Mouse (Mus musculus) heart, embryonic 11.5 days (tissue): ENCODE data around the gene Prps1l1. TPM values are rescaled to one million over a fixed set of nuclear protein-coding genes. Genes with fewer than 3 reads are reported as not detected.
A peak's percentile ranks its signal among the peaks of the same experiment; 100 is the strongest.

Source experiments
- ATAC-seq: fragments of 200-750 bp; cut with Nextera tagmentation; replicated peaks from 2 replicates; pipeline ENCODE4 v1.8.0; 2017; ENCODE audit warnings: moderate library complexity; ENCODE audit not compliant: insufficient number of reproducible peaks, low FRiP score, low TSS enrichment
- H3K27ac ChIP-seq: fragments of 300-500 bp; sonication (generic); 2 replicates; pipeline ENCODE4 v1.5.1; 2014; ENCODE audit warnings: mild to moderate bottlenecking, low read depth, low read length
- H3K27me3 ChIP-seq: fragments of 300-500 bp; sonication (generic); 2 replicates; pipeline ENCODE4 v1.6.1; 2014; ENCODE audit warnings: mild to moderate bottlenecking, low read length, mixed read lengths; ENCODE audit not compliant: control insufficient read depth, insufficient read depth
- H3K36me3 ChIP-seq: fragments of 300-500 bp; sonication (generic); 2 replicates; pipeline ENCODE4 v1.6.1; 2014; ENCODE audit warnings: mild to moderate bottlenecking, low read length, moderate library complexity, mixed read lengths; ENCODE audit not compliant: control insufficient read depth, insufficient read depth
- H3K4me1 ChIP-seq: fragments of 300-500 bp; sonication (generic); 2 replicates; pipeline ENCODE4 v1.6.1; 2014; ENCODE audit warnings: low read length; ENCODE audit not compliant: control insufficient read depth, insufficient read depth
- H3K4me2 ChIP-seq: fragments of 300-500 bp; sonication (generic); 2 replicates; pipeline ENCODE4 v1.6.1; 2014; ENCODE audit warnings: mild to moderate bottlenecking, moderate library complexity
- H3K4me3 ChIP-seq: fragments of 300-500 bp; sonication (generic); 2 replicates; pipeline ENCODE4 v1.5.1; 2014; ENCODE audit warnings: low read depth, low read length
- H3K9ac ChIP-seq: fragments of 300-500 bp; sonication (generic); 2 replicates; pipeline ENCODE4 v1.6.1; 2014; ENCODE audit warnings: mild to moderate bottlenecking, low read depth, low read length, moderate library complexity
- H3K9me3 ChIP-seq: fragments of 300-500 bp; sonication (generic); replicated peaks from 2 replicates; pipeline ENCODE4 v1.6.1; 2016; ENCODE audit warnings: low read length; ENCODE audit not compliant: control insufficient read depth
- WGBS: fragments of 180-500 bp; shearing (Covaris S2); extraction: QIAGEN DNeasy Blood & Tissue Kit; methylation state at CpG from one replicate; pipeline ENCODE4 v1.1.7; 2014; ENCODE audit not compliant: insufficient replicate concordance; 5-methylcytosine and 5-hydroxymethylcytosine counted together
- polyA plus RNA-seq: library from polyadenylated mRNA; unstranded; fragments of >200 nt; fragmentation: Nextera tagmentation; extraction: Ambion mirVana; gene quantifications from 2 replicates; pipeline ENCODE4 v1.2.1, GENCODE M21; 2014

Prps1l1 gene
- polyA plus RNA-seq, 1 experiment from 2014 or later = not detected

DNA sequence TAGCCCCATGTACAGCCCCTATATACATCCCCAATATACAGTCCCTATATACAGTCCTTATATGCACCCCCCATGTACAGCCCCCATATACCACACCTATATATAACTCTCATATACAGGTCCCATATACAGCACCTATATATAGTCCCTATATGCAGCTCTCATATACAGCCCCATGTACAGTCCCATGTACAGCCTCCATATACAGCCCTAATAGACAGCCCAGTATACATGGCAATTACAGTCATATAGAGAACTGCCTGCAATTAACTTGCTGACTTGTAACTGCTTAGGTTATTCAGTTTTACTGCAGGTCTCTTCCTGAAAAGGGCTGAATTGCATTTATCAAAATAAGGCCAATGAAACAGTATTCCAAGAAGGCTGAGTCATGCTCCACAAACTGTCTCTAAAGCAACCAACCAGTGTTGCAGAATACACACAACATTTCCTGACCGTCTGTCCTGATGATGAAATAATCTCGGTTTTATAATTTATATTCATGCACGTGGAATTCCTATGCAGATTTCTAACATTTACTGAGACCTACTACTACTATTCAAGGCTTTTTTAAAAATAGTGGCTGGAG is 13.1 kb downstream of the Prps1l1 start:
- Histone ChIP-seq H3K4me1 (no peaks in the 10 kb centered on the region), H3K9ac (no peak overlapping the region), H3K27me3 (no peaks in the 10 kb centered on the region), H3K4me2 (no peak overlapping the region), H3K36me3 (no peaks in the 10 kb centered on the region), H3K27ac (no peak overlapping the region), H3K4me3 (no peak overlapping the region), H3K9me3 (no peaks in the 10 kb centered on the region)
- ATAC-seq = 0 out of 2 replicates have a peak, but pooled peaks have one; percentile 35
- WGBS = 84% methylated on average over 3 of the region's 3 CpGs

DNA sequence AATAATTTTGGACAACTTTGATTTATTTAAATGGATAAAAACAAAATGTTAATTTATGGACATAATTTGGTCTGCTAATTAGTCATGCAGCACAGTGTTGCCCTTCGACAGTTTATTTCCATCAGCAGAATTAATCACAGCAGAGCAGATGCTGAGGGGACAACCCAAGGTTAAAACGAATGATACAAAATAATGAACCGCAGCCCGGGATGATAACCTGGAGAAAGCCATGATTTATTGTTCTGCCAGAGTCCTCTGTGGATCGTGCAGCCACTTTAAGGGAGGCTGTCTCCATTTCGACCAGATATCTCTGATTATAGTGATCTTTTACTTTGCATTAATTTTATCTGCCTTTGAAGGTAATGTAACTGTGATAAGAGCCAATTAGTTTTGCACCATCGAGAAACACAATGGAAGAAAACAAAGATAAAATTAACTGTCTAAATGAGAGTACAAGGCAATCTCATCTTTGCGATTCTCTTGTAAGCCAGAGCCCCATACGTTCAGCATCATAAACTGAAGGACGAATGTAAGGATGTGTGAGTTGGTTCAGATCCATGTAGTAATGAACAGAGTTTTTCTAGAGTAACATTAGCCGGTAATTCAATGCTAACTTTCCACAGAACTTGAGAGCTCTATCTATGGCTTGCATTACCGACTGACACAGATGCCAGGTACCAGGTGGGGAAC is 14.4 kb downstream of the Prps1l1 start:
- Histone ChIP-seq H3K9ac (no peak overlapping the region), H3K4me2 (no peak overlapping the region), H3K27ac (no peak overlapping the region), H3K36me3 (no peaks in the 10 kb centered on the region), H3K27me3 (no peaks in the 10 kb centered on the region), H3K9me3 (no peaks in the 10 kb centered on the region), H3K4me3 (no peak overlapping the region), H3K4me1 (no peaks in the 10 kb centered on the region)
- 78% methylated on average over 12 of the region's 12 CpGs for WGBS
- ATAC-seq = no peak

DNA sequence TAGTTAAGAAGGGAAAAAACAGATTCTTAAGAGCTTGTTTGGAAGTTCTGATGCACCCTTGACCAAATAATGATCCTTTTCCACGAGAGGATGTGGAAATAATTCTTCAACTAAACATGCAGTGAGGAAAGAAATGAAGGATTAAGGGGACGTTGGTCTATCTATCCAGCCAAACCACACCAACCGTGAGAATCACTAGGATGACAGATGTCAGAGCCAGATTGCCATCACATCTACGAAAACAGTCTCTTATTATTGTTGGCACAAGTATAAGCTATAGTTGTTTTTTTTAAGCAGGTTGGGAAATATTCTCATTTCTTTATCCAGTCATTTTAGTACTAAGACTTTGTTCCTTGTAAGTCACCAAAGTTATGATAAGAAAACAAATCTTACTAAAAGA is 15.8 kb downstream of the Prps1l1 start:
- H3K9ac ChIP-seq = no peak overlapping the region
- no peaks in the 10 kb centered on the region for H3K4me1 ChIP-seq
- H3K9me3 ChIP-seq = no peaks in the 10 kb centered on the region
- 58% methylated on average over 4 of the region's 4 CpGs for WGBS
- H3K27ac ChIP-seq = no peak overlapping the region
- no peaks in the 10 kb centered on the region for H3K36me3 ChIP-seq
- no peak overlapping the region for H3K4me3 ChIP-seq
- no peaks in the 10 kb centered on the region for H3K27me3 ChIP-seq
- H3K4me2 ChIP-seq = no peak overlapping the region
- ATAC-seq = no peak

DNA sequence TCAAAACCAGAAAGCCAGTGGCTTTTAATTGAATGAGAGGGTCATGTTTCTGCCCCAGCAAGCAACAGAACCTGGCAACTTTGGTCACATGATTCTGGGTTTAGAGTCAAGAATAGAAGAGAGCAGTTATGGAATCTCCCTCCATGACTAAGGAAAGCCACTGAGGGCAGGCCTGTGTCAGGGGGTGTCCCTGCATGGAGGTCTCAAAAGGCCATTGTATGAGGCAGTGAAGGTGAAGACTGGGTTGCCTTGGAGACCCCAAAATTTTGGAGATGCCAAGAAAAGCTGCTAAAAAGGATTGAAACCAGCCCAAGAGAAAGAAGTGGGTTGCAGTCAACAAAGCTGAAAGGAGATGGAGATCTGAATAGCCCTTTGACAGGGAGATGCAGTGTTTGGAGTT is 21.2 kb downstream of the Prps1l1 start:
- Histone ChIP-seq H3K27ac (no peak overlapping the region), H3K4me2 (no peak overlapping the region), H3K9me3 (no peaks in the 10 kb centered on the region), H3K4me1 (no peaks in the 10 kb centered on the region), H3K4me3 (no peak overlapping the region), H3K9ac (no peak overlapping the region), H3K36me3 (no peaks in the 10 kb centered on the region), H3K27me3 (no peaks in the 10 kb centered on the region)
- ATAC-seq = no peak

DNA sequence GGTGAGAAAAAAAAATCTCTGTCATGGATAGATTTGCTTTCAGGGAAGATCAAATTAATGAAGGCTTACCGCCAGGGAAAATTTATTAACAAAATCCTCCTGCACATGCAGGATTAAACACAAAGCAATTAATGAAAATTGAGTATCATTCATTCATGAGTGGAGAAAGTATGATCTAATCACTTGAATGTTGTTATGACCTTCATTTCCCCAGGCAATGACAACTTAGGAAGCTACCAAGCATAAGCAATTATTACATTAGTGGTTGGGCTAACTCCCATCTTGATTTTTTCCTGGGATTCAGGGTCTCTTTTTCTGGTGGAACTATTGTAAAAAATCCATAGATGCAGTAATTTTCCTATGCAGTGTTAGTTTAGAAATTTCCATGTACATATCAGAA is 23.3 kb downstream of the Prps1l1 start:
- Histone ChIP-seq H3K4me2 (no peak overlapping the region), H3K27me3 (no peaks in the 10 kb centered on the region), H3K27ac (no peak overlapping the region), H3K4me3 (no peak overlapping the region), H3K9me3 (no peaks in the 10 kb centered on the region), H3K9ac (no peak overlapping the region), H3K36me3 (no peaks in the 10 kb centered on the region), H3K4me1 (no peaks in the 10 kb centered on the region)
- 89% methylated on average over 1 of the region's 1 CpGs for WGBS
- ATAC-seq = no peak

DNA sequence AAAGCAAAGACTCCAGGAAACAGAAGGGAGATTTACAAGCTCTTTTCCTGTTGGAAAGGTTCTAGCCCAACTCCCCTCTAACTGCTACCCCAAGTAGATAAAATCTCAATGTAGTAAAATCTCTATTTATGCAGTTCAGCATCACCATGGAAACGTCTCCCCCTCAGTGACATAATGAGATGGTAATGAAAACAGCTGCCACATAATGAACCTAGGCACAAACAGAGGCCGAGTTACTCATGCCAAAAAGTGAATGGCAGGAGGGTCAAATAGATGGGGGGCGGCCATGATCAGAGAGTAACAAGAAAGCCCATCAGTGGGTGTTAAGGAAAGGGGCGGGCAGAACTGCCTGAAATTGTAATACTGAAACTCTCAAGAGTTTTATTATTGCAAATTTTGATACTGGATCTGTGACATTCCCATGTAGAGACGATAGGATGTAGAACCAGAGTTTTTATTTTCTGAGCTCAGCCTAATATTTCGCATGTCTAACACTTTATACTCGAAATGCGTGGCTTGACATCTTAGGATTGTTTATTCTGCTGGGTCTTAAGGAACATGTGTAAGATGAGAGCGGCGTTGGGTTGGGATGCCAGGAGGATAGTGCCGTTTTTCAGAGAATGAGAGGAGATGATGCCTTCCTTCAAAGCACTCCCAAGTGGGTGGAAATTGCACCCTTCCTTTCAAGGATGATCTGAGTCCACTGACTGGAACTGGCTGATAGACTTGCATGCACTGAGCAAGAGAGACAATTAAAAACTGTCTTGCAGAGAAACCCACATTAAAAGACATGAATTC is 24.0 kb downstream of the Prps1l1 start:
- WGBS = 65% methylated on average over 11 of the region's 11 CpGs
- H3K36me3 ChIP-seq = no peaks in the 10 kb centered on the region
- no peak overlapping the region for H3K27ac ChIP-seq
- ATAC-seq = no peak
- H3K9ac ChIP-seq = no peak overlapping the region
- H3K9me3 ChIP-seq = no peaks in the 10 kb centered on the region
- no peak overlapping the region for H3K4me3 ChIP-seq
- no peak overlapping the region for H3K4me2 ChIP-seq
- H3K27me3 ChIP-seq = no peaks in the 10 kb centered on the region
- H3K4me1 ChIP-seq = no peaks in the 10 kb centered on the region

DNA sequence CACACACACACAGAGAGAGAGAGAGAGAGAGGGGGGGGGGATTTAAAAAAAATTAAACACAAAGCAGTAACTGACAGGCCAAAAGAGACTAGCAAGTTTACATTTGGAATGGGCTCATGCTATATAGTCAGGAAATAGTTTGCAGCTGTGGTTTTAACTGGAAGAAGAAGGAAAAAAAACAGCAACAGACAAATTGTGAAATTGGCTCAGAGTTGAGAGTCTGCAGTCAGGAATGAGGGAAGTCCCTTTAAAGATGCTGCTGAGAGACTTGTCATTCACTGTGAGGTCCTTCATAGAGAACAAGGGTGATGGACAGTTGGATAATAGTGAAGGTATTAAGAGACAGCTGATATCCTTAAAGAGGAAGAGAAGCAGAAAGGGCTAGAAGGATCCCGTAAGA is 26.9 kb downstream of the Prps1l1 start:
- no peaks in the 10 kb centered on the region for H3K27me3 ChIP-seq
- whole genome bisulfite sequencing = 67% methylated on average over 1 of the region's 1 CpGs
- no peak overlapping the region for H3K4me3 ChIP-seq
- no peak overlapping the region for H3K4me2 ChIP-seq
- no peak overlapping the region for H3K9ac ChIP-seq
- no peaks in the 10 kb centered on the region for H3K9me3 ChIP-seq
- no peak overlapping the region for H3K27ac ChIP-seq
- no peaks in the 10 kb centered on the region for H3K36me3 ChIP-seq
- H3K4me1 ChIP-seq = no peaks in the 10 kb centered on the region
- ATAC-seq = no peak

DNA sequence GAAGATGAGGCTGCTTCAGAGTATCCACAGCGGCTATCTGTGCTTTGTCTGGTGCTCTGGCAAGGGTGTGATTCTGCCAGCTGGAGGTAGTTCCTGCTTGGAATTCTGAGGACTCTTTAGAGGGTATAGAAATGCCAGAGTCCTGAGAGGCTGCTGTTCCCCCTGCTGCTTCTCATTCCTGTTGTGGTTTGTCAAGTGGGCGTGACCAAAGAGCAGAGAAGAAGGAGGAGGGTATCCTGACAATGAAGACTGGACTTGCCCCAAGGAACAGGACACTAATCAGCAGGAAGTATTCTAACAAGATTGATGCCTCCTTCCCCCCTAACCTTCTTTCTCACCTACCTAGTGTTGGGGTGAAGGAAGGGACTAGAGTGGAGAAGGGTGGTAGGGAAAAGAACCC is 29.4 kb downstream of the Prps1l1 start:
- no peaks in the 10 kb centered on the region for H3K9me3 ChIP-seq
- no peak overlapping the region for H3K4me3 ChIP-seq
- WGBS = 46% methylated on average over 2 of the region's 2 CpGs
- H3K27ac ChIP-seq = no peak overlapping the region
- no peaks in the 10 kb centered on the region for H3K4me1 ChIP-seq
- H3K27me3 ChIP-seq = no peaks in the 10 kb centered on the region
- H3K9ac ChIP-seq = no peak overlapping the region
- no peak for ATAC-seq
- no peaks in the 10 kb centered on the region for H3K36me3 ChIP-seq
- H3K4me2 ChIP-seq = no peak overlapping the region
